Mouse (Mus musculus) myocyte (in vitro differentiated cells): Measurements from ENCODE around the gene Wdfy4.

Experiments used
- CEBPB ChIP-seq: IDR thresholded peaks from 2 replicates; pipeline ENCODE4 v1.6.1; 2011; ENCODE audit warnings: mild to moderate bottlenecking, moderate library complexity; ENCODE audit not compliant: poor library complexity, insufficient read depth, severe bottlenecking
- E2F4 ChIP-seq: IDR thresholded peaks from one replicate; pipeline ENCODE4 v1.6.1; 2011; ENCODE audit warnings: mild to moderate bottlenecking, control low read depth, moderate library complexity; ENCODE audit not compliant: insufficient read depth
- MAX ChIP-seq: IDR thresholded peaks from one replicate; pipeline ENCODE4 v1.6.1; 2011; ENCODE audit warnings: low read depth, mild to moderate bottlenecking, control low read depth
- MYOG ChIP-seq, 3 experiments: IDR thresholded peaks; one replicate each; pipeline ENCODE4 v1.6.1; 2011; ENCODE audit warnings: control low read depth in 2 of 3, low read depth in 2 of 3, mild to moderate bottlenecking in 2 of 3; ENCODE audit not compliant: insufficient read length in 2 of 3, control insufficient read depth in 1 of 3, insufficient read depth in 1 of 3
- POLR2A ChIP-seq: IDR thresholded peaks from one replicate; pipeline ENCODE4 v1.6.1; 2011; ENCODE audit warnings: low read depth, mild to moderate bottlenecking, control low read depth, moderate library complexity; ENCODE audit not compliant: insufficient read length
- POLR2AphosphoS2 ChIP-seq: IDR thresholded peaks from one replicate; pipeline ENCODE4 v1.6.1; 2011; ENCODE audit warnings: low read depth, control low read depth; ENCODE audit not compliant: insufficient read length
- TCF12 ChIP-seq: IDR thresholded peaks from one replicate; pipeline ENCODE4 v1.6.1; 2011; ENCODE audit warnings: mild to moderate bottlenecking, control low read depth; ENCODE audit not compliant: poor library complexity, insufficient read depth, severe bottlenecking
- USF1 ChIP-seq: IDR thresholded peaks from one replicate; pipeline ENCODE4 v1.6.1; 2011; ENCODE audit warnings: low read depth, mild to moderate bottlenecking, control low read depth, moderate library complexity

DNA sequence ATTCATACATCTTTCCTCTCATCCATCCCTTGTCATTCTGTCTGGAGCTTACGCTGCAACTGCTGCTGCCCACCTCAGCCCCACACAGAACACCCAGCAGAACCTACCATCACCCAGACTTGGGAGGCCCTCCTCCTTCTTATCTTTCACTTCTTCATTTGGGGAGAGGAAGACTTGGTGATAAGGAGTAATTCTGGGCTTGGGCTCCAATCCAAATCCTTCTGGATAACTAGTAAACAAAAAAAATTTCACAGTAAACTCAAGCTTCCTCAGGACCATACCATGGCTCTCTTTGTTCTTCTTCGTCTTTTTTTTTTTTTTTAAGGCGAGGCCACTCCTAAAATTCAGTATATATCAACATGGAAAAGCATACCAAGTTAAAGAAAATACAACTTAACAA is 112.0 kb downstream of the Wdfy4 start:
- no peak for TF ChIP-seq POLR2A
- TF ChIP-seq CEBPB, result no peak
- no peak for TF ChIP-seq TCF12
- TF ChIP-seq E2F4, result no peak
- TF ChIP-seq MYOG (IDR thresholded peaks at IDR 0.05; ENCODE audit: control insufficient read depth in 1 of 3, insufficient read depth in 1 of 3, insufficient read length in 2 of 3, low read depth in 2 of 3), result no peak
- no peak for TF ChIP-seq USF1
- TF ChIP-seq MAX, result no peak
- no peak for TF ChIP-seq POLR2AphosphoS2
